Mouse (Mus musculus) adipocyte (in vitro differentiated cells): ENCODE data around the gene Kcnk12.

Experiments used
- DNase-seq: peaks from one replicate; pipeline ENCODE4 v3.0.0-alpha.2; 2016; ENCODE audit warnings: low spot score

Kcnk12 gene

GRCm38 (mm10) chr17:87698996-87699765 is 98.6 kb downstream of the Kcnk12 start:
- DNase-seq = no peak

DNA sequence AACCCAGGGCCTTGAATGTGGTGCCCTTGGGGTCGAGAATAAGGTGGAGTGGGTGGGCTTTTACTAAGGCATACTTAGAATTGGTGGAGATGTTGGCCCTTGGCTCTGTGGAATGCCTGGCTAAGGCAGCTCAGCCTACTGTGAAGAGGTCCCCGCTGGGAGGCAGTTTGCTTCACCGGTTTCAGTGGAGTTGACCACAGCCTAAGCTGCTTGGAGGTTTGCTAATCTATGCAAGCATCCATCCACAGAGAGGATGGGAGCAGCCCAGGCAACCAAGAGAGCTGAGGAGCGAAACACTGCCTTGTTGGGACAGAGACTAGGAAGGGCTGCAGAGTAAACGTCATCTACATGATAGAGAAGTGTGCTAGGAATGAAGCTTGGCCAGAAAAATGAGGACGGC is 101.0 kb downstream of the Kcnk12 start:
- DNase-seq = no peak

DNA sequence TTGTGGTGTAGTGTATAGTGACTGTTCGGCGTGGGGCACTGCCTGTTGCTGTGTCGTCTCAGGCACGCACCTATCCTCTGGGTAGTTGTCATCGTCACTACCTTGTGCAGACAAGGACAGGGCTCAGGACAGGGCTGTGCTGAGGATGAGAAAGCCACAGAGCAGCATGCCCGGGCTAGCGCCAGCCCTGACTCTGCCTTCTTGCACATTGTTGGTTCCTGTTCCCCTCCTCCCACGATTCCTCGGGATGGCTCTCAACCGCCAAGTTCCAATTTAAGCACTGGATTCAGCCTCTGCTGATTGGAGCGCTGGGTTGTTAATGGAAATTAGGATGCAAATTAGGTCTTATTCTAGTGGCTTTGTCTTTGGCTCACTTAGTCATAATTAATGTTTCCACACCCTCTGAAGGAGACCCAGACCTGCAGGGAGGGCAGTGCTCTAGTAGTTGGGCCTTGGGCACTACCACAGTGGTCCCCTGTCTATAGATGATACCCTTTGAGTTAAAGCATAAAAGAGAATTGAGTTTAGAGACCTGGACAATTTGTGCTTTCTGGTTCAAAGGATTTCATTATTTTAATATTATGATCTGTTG is 101.8 kb downstream of the Kcnk12 start:
- no peak for DNase-seq
